7 mouse cellular contexts compared by ENCODE assay signal in the genomic region with DNA sequence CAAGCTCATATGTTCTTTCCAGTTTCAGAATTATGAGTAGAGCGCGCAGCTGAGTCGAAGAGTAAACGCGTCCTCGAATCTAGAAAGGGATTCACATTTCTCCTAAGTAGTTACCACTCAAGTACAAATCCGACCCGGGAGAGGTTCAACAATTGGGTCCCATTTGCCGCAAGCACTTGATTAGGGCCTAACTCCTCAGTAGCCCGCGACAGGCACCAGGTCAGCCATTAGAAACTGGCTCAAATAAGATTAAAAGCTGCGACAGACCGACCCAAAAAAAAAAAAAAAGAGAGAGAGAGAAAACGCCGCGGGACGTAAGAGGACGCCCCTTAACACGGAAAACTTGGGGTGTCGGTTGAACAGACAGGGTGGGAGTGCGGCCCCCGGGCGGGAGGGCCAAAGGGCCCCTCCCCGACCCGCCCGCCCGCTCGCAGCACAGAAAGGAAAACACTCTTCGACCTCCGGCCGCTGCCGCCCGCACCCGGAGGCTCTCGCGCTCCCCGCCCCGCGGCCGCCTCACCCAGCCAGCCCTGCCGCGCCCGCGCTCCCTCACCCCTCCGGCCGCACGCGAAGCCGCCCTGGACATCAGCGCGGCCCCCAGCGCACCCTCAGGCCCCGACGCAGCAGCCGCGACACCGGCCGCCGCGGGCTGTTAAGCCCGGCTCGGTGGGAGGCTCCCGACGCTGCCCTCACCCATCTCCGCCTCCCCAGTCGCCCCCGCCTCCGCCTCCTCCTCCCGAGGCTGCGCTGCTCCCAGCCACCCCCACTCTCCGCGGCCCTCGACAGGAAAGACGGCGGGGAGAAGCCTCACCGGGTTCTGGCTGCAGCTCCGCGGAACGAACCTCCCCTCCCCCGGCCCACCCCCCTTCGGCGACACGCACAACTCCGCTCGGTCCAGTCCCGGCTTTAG. TPM values are rescaled to one million over a fixed set of nuclear protein-coding genes. Genes with fewer than 3 reads are reported as not detected.
DNase-seq lines count a peak whose midpoint lies in the region; ATAC-seq lines count a peak whose summit lies in the region.
"Not testable (repeated sequence)": the region's sequence is repeated elsewhere in the genome, so short reads cannot be mapped to it uniquely, and the experiment has no call there.

No protein-coding gene starts in this region.

- H3K27me3 ChIP-seq in intestine, embryonic 16.5 days (replicated peaks; ENCODE audit: control insufficient read depth, insufficient read depth, low read length); limb, embryonic 13.5 days; midbrain, embryonic 12.5 days: not testable (repeated sequence)

- not testable (repeated sequence) for H3K36me3 ChIP-seq in intestine, embryonic 16.5 days (ENCODE audit: control insufficient read depth, insufficient read depth, low read length); midbrain, embryonic 12.5 days
- peaks cover 23% of the 10 kb centered on the region; the same call in 1 of the 2 replicates for H3K36me3 ChIP-seq in limb, embryonic 13.5 days

- peak overlapping the region; percentile 71 for H3K4me3 ChIP-seq in intestine, embryonic 16.5 days (ENCODE audit: low read length)
- peak overlapping the region; percentile 67 for H3K4me3 ChIP-seq in limb, embryonic 13.5 days
- peak overlapping the region; percentile 77 for H3K4me3 ChIP-seq in midbrain, embryonic 12.5 days

- H3K9me3 ChIP-seq in intestine, embryonic 16.5 days (ENCODE audit: control insufficient read depth, low read length); limb, embryonic 13.5 days; midbrain, embryonic 12.5 days: not testable (repeated sequence)

- peak overlapping the region; percentile 92 for H3K27ac ChIP-seq in intestine, embryonic 16.5 days (ENCODE audit: low read length)
- H3K27ac ChIP-seq in limb, embryonic 13.5 days, result peak overlapping the region; percentile 87
- H3K27ac ChIP-seq in midbrain, embryonic 12.5 days (replicated peaks), result peak overlapping the region; percentile 93

- 1% methylated on average over 29 of the region's 86 CpGs for WGBS in intestine, embryonic 16.5 days
- under 1% methylated on average over 30 of the region's 86 CpGs for WGBS in limb, embryonic 13.5 days
- WGBS in midbrain, embryonic 12.5 days, result under 1% methylated on average over 38 of the region's 86 CpGs

- ATAC-seq in intestine, embryonic 16.5 days; limb, embryonic 13.5 days (ENCODE audit: low FRiP score, low read depth); midbrain, embryonic 12.5 days (ENCODE audit: low FRiP score, low read depth): not testable (repeated sequence)

- peak overlapping the region; percentile 83 for H3K9ac ChIP-seq in intestine, embryonic 16.5 days (ENCODE audit: low read depth, low read length)
- H3K9ac ChIP-seq in limb, embryonic 13.5 days, result peak overlapping the region; percentile 89
- H3K9ac ChIP-seq in midbrain, embryonic 12.5 days (replicated peaks), result peak overlapping the region; percentile 83

- H3K4me2 ChIP-seq in intestine, embryonic 16.5 days (ENCODE audit: low read depth, low read length), result peak overlapping the region; percentile 70
- peak overlapping the region; percentile 72 for H3K4me2 ChIP-seq in limb, embryonic 13.5 days (replicated peaks)
- H3K4me2 ChIP-seq in midbrain, embryonic 12.5 days (replicated peaks), result peak overlapping the region; percentile 70

- not testable (repeated sequence) for H3K4me1 ChIP-seq in intestine, embryonic 16.5 days (ENCODE audit: control insufficient read depth, insufficient read depth, low read length)
- H3K4me1 ChIP-seq in limb, embryonic 13.5 days, result peaks cover 25% of the 10 kb centered on the region
- H3K4me1 ChIP-seq in midbrain, embryonic 12.5 days, result peaks cover 14% of the 10 kb centered on the region

- peak; percentile 79 for DNase-seq in adrenal gland, adult 2 months
- DNase-seq in embryo, embryonic 9.5 days (ENCODE audit: extremely low spot score), result peak; percentile 60
- DNase-seq in gastrocnemius, postnatal 4 days (ENCODE audit: low spot score in 2 of 2), result peak; percentile 33 to 36
- DNase-seq in spleen, adult 12 weeks (ENCODE audit: low spot score), result peak; percentile 53

RNA-seq across cellular contexts. Expression of a gene that starts 0.5 kb away (rescaled TPM):
- total RNA-seq in adrenal gland, adult 2 months (2021), result 10 to 100 TPM; 30.1 to 34.9 TPM
- polyA plus RNA-seq in adrenal gland, adult 2 months (2012; rRNA removed), result 1.4 and 1.6 TPM in 2 replicates
- total RNA-seq in gastrocnemius, postnatal 4 days (2021), result 10 to 100 TPM; 24.5 to 27.5 TPM
- 16.7 TPM in 2 replicates for polyA plus RNA-seq in intestine, embryonic 16.5 days (2015; fragmentation: Nextera tagmentation; extraction: Ambion mirVana)
- 31.5 and 34.2 TPM in 2 replicates for polyA plus RNA-seq in limb, embryonic 13.5 days (2015; fragmentation: Nextera tagmentation; extraction: Ambion mirVana)
- 34.4 and 39.1 TPM in 2 replicates for polyA plus RNA-seq in midbrain, embryonic 12.5 days (2016; fragmentation: Nextera tagmentation; extraction: Ambion mirVana)

RNA-seq across cellular contexts. Expression of a gene that starts 32.9 kb away (rescaled TPM):
- total RNA-seq in adrenal gland, adult 2 months (2021), result 10 to 100 TPM; 26.4 to 28.6 TPM
- 3.5 and 3.7 TPM in 2 replicates for polyA plus RNA-seq in adrenal gland, adult 2 months (2012; rRNA removed)
- total RNA-seq in gastrocnemius, postnatal 4 days (2021), result 10 to 100 TPM; 28.8 to 29.3 TPM
- polyA plus RNA-seq in intestine, embryonic 16.5 days (2015; fragmentation: Nextera tagmentation; extraction: Ambion mirVana), result 17.3 and 17.5 TPM in 2 replicates
- polyA plus RNA-seq in limb, embryonic 13.5 days (2015; fragmentation: Nextera tagmentation; extraction: Ambion mirVana), result 34.3 and 37.8 TPM in 2 replicates
- polyA plus RNA-seq in midbrain, embryonic 12.5 days (2016; fragmentation: Nextera tagmentation; extraction: Ambion mirVana), result 55.7 and 56.0 TPM in 2 replicates
